27 mouse cellular contexts compared by ENCODE assay signal in the genomic region with DNA sequence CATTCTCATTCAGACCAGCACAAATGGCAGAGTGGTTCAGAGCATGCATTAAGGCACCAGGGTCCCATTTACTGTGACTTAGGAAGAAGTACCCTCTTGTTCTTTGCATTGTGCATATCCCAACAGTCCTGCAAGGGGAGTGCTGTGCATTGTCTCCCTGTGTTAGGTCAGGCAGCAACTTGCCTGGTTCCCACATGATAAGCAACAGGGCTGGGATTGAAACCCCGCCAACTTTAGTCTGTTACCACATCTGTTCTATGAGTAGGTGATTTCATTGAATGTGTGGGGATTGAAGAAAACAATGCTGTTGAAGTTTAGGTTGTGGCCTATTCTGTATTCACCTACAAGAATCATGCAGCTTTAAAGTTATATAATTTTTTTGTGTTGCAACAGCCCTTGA. TPM values are rescaled to one million over a fixed set of nuclear protein-coding genes. Genes with fewer than 3 reads are reported as not detected.
DNase-seq lines count a peak whose midpoint lies in the region; ATAC-seq and TF ChIP-seq lines count a peak whose summit lies in the region.
"Had no signal": no experiment of that assay in that cellular context is flagged by ENCODE, and none has a peak within 500 bp of the region (broad histone marks: within the 10 kb centered on the region; RNA-seq: fewer than 3 reads in every experiment).

No protein-coding gene starts in this region.

- H3K27me3 ChIP-seq in kidney, embryonic 16.5 days (ENCODE audit: insufficient read depth, low read length) = no peaks in the 10 kb centered on the region
- no peaks in the 10 kb centered on the region for H3K27me3 ChIP-seq in MEL (ENCODE audit: control insufficient read depth in 1 of 2, insufficient read depth in 2 of 2, low read length in 2 of 2)
- H3K27me3 ChIP-seq: embryonic facial prominence, embryonic 15.5 days; forebrain, embryonic 12.5 days; liver, embryonic 13.5 days; lung, embryonic 15.5 days; midbrain, embryonic 12.5 days; neural tube, embryonic 13.5 days had no signal

- H3K4me3 ChIP-seq in kidney, embryonic 16.5 days (ENCODE audit: low read length) = no peak overlapping the region
- no peak overlapping the region for H3K4me3 ChIP-seq in MEL (ENCODE audit: control insufficient read depth in 1 of 2, insufficient read depth in 1 of 2, low read depth in 2 of 2, low read length in 2 of 2)
- H3K4me3 ChIP-seq: embryonic facial prominence, embryonic 10.5 days; embryonic facial prominence, embryonic 15.5 days; forebrain, embryonic 12.5 days; liver, embryonic 13.5 days; lung, embryonic 15.5 days; midbrain, embryonic 12.5 days; neural tube, embryonic 13.5 days had no signal

- no peak for TF ChIP-seq POLR2A in MEL (IDR thresholded peaks at IDR 0.05; ENCODE audit: control insufficient read depth in 1 of 2, insufficient read depth in 1 of 2, low read depth in 1 of 2, low read length in 2 of 2, poor library complexity in 1 of 2)

- peak overlapping the region; percentile 31; the same call in 1 of the 2 replicates for H3K27ac ChIP-seq in kidney, embryonic 16.5 days (ENCODE audit: low read length)
- no peak overlapping the region for H3K27ac ChIP-seq in MEL (ENCODE audit: control insufficient read depth, low read depth, low read length)
- H3K27ac ChIP-seq: embryonic facial prominence, embryonic 10.5 days; embryonic facial prominence, embryonic 15.5 days; forebrain, embryonic 12.5 days; liver, embryonic 13.5 days; lung, embryonic 15.5 days; midbrain, embryonic 12.5 days; neural tube, embryonic 13.5 days had no signal

- ATAC-seq in kidney, embryonic 16.5 days (ENCODE audit: low FRiP score, low TSS enrichment) = no peak
- ATAC-seq in megakaryocyte progenitor cell, adult 5-6 weeks (replicated peaks; ENCODE audit: poor library complexity) = peak; percentile 86
- ATAC-seq: forebrain, postnatal 0 days; hindbrain, embryonic 16.5 days had no signal

- no peak for TF ChIP-seq RAD21 in MEL (IDR thresholded peaks at IDR 0.05; ENCODE audit: low read depth, low read length)

- no peaks in the 10 kb centered on the region for H3K4me1 ChIP-seq in kidney, embryonic 16.5 days (ENCODE audit: insufficient read depth, low read length)
- peaks cover 2 to 5% of the 10 kb centered on the region in 2 experiments; a peak in 2 of 4 replicates for H3K4me1 ChIP-seq in MEL (ENCODE audit: control insufficient read depth in 1 of 2, insufficient read depth in 2 of 2, low read length in 2 of 2)
- H3K4me1 ChIP-seq: embryonic facial prominence, embryonic 10.5 days; embryonic facial prominence, embryonic 15.5 days; forebrain, embryonic 12.5 days; lung, embryonic 15.5 days; midbrain, embryonic 12.5 days; neural tube, embryonic 13.5 days had no signal

- no peak overlapping the region for H3K9ac ChIP-seq in kidney, embryonic 16.5 days (replicated peaks; ENCODE audit: low read length)
- no peak overlapping the region for H3K9ac ChIP-seq in MEL (ENCODE audit: control insufficient read depth, low read depth, low read length, poor library complexity, severe bottlenecking)
- H3K9ac ChIP-seq: embryonic facial prominence, embryonic 15.5 days; forebrain, embryonic 12.5 days; forebrain, postnatal 0 days; liver, embryonic 13.5 days; lung, embryonic 15.5 days; midbrain, embryonic 12.5 days; neural tube, embryonic 13.5 days had no signal

- no peaks in the 10 kb centered on the region for H3K9me3 ChIP-seq in kidney, embryonic 16.5 days (ENCODE audit: low read length)
- H3K9me3 ChIP-seq in MEL (replicated peaks; ENCODE audit: insufficient read depth, low read length) = no peaks in the 10 kb centered on the region
- H3K9me3 ChIP-seq: embryonic facial prominence, embryonic 10.5 days; embryonic facial prominence, embryonic 15.5 days; forebrain, embryonic 12.5 days; liver, embryonic 13.5 days; lung, embryonic 15.5 days; midbrain, embryonic 12.5 days; neural tube, embryonic 13.5 days had no signal

- no peak overlapping the region for H3K4me2 ChIP-seq in kidney, embryonic 16.5 days (replicated peaks; ENCODE audit: low read depth, low read length)
- H3K4me2 ChIP-seq: embryonic facial prominence, embryonic 15.5 days; forebrain, embryonic 12.5 days; liver, embryonic 13.5 days; lung, embryonic 15.5 days; midbrain, embryonic 12.5 days; neural tube, embryonic 13.5 days had no signal

- peak; percentile 47 for DNase-seq in adrenal gland, postnatal 14 days
- no peak for DNase-seq in adrenal gland, adult 8-10 months
- DNase-seq in kidney, postnatal 14 days = no peak
- DNase-seq in MEL (ENCODE audit: low read depth, low spot score) = peak; percentile 77
- DNase-seq in cerebellum, adult 11-12 months = no peak
- DNase-seq: adrenal gland, postnatal 25 days; cerebellum, adult 2 months; cerebellum, postnatal 14 days; forebrain, postnatal 0 days; heart, postnatal 14 days; kidney, adult 18-20 months; liver, embryonic 13.5 days; thymus, postnatal 4 days had no signal

- H3K79me2 ChIP-seq in MEL (ENCODE audit: control insufficient read depth, insufficient read depth, low read length, poor library complexity) = no peaks in the 10 kb centered on the region

- TF ChIP-seq EP300 in MEL (IDR thresholded peaks at IDR 0.05; ENCODE audit: low read depth in 1 of 2, low read length in 2 of 2) = peak; percentile 34 to 60; a peak in 3 of 4 replicates

- WGBS in kidney, embryonic 16.5 days = 96% methylated on average over 1 of the region's 1 CpGs

- no peak for TF ChIP-seq CTCF in MEL (IDR thresholded peaks at IDR 0.05 in 2 of 3, conservative IDR thresholded peaks at IDR 0.05 in 1 of 3; ENCODE audit: control insufficient read depth in 1 of 3, insufficient read depth in 1 of 3, low read depth in 2 of 3, low read length in 3 of 3, poor library complexity in 1 of 3, severe bottlenecking in 1 of 3)

- H3K36me3 ChIP-seq in kidney, embryonic 16.5 days (ENCODE audit: insufficient read depth, low read length) = peaks cover 57% of the 10 kb centered on the region
- H3K36me3 ChIP-seq in MEL (ENCODE audit: control insufficient read depth in 1 of 2, insufficient read depth in 2 of 2, low read length in 2 of 2) = peaks cover 5 to 33% of the 10 kb centered on the region in 2 experiments

TF ChIP-seq in MEL, 35 proteins besides CTCF, POLR2A, EP300 and RAD21 (continues in another document):
- TF ChIP-seq GATA1 (IDR thresholded peaks at IDR 0.05; ENCODE audit: low read depth, low read length) (peak; percentile 47), RCOR1 (IDR thresholded peaks at IDR 0.05; ENCODE audit: low read depth, low read length) (0 out of 2 replicates have a peak, but pooled peaks have one; percentile 47), MAZ (IDR thresholded peaks at IDR 0.05; ENCODE audit: low read depth, low read length) (no peak), ELF1 (IDR thresholded peaks at IDR 0.05; ENCODE audit: low read depth, low read length) (no peak), TAL1 (IDR thresholded peaks at IDR 0.05; ENCODE audit: low read length) (peak; percentile 56), TBP (IDR thresholded peaks at IDR 0.05; ENCODE audit: low read depth, low read length) (0 out of 2 replicates have a peak, but pooled peaks have one; percentile 36)

RNA-seq across cellular contexts. Expression of a gene that starts 11.2 kb away (rescaled TPM):
- 23.5 and 47.2 TPM in 2 replicates for total RNA-seq in adrenal gland, postnatal 14 days (2021)
- total RNA-seq in adrenal gland, adult 8-10 months (2022) = 10 to 100 TPM; 52.4 to 75.3 (median 66.3) TPM
- polyA plus RNA-seq in kidney, embryonic 16.5 days (2015; fragmentation: Nextera tagmentation; extraction: Ambion mirVana) = 96.6 and 128 TPM in 2 replicates
- total RNA-seq in MEL (2012; rRNA removed) = 5.3 and 5.7 TPM in 2 replicates
- polyA plus RNA-seq in MEL (2012; ENCODE audit: insufficient read depth in 1 of 2, insufficient read length in 2 of 2, low read depth in 1 of 2, low replicate concordance in 2 of 2, missing spikeins in 1 of 2) = 1 to 10 TPM in 1 of 2 experiments, not detected in 1; 6.9 TPM
- 4.8 and 5.0 TPM in 2 replicates for total RNA-seq in megakaryocyte progenitor cell, adult 5-6 weeks (2015)
- total RNA-seq in megakaryocyte progenitor cell, adult 5-6 weeks (2017) = 2.4 and 5.7 TPM in 2 replicates

RNA-seq across cellular contexts. Expression of a gene that starts 15.0 kb away (rescaled TPM):
- total RNA-seq in adrenal gland, postnatal 14 days (2021) = 41.9 and 43.1 TPM in 2 replicates
- 10 to 100 TPM; 61.2 to 72.8 (median 68.0) TPM for total RNA-seq in adrenal gland, adult 8-10 months (2022)
- 35.3 and 41.1 TPM in 2 replicates for polyA plus RNA-seq in kidney, embryonic 16.5 days (2015; fragmentation: Nextera tagmentation; extraction: Ambion mirVana)
- total RNA-seq in MEL (2012; rRNA removed) = 63.3 and 66.5 TPM in 2 replicates
- 10 to 100 TPM; 85.1 to 87.6 TPM for polyA plus RNA-seq in MEL (2012; ENCODE audit: insufficient read depth in 1 of 2, insufficient read length in 2 of 2, low read depth in 1 of 2, low replicate concordance in 2 of 2, missing spikeins in 1 of 2)
- 25.4 and 26.1 TPM in 2 replicates for total RNA-seq in megakaryocyte progenitor cell, adult 5-6 weeks (2015)
- 32.1 and 43.8 TPM in 2 replicates for total RNA-seq in megakaryocyte progenitor cell, adult 5-6 weeks (2017)

RNA-seq across cellular contexts. Expression of a gene that starts 22.0 kb away (rescaled TPM):
- total RNA-seq in adrenal gland, postnatal 14 days (2021) = 6.1 and 7.9 TPM in 2 replicates
- total RNA-seq in adrenal gland, adult 8-10 months (2022) = 10 to 100 TPM; 19.3 to 26.1 (median 22.0) TPM
- polyA plus RNA-seq in kidney, embryonic 16.5 days (2015; fragmentation: Nextera tagmentation; extraction: Ambion mirVana) = 8.2 and 8.6 TPM in 2 replicates
- 2.3 and 3.0 TPM in 2 replicates for total RNA-seq in MEL (2012; rRNA removed)
- 1 to 10 TPM in 1 of 2 experiments, not detected in 1; 2.6 TPM for polyA plus RNA-seq in MEL (2012; ENCODE audit: insufficient read depth in 1 of 2, insufficient read length in 2 of 2, low read depth in 1 of 2, low replicate concordance in 2 of 2, missing spikeins in 1 of 2)
- total RNA-seq in megakaryocyte progenitor cell, adult 5-6 weeks (2015) = 0.05 and 0.27 TPM in 2 replicates
- total RNA-seq in megakaryocyte progenitor cell, adult 5-6 weeks (2017) = 0.62 and 1.8 TPM in 2 replicates

RNA-seq across cellular contexts. Expression of a gene that starts 34.8 kb away (rescaled TPM):
- 115 and 124 TPM in 2 replicates for total RNA-seq in adrenal gland, postnatal 14 days (2021)
- 100 to 1,000 TPM in 3 of 4 experiments, 10 to 100 TPM in 1; 99.2 to 142 (median 122) TPM for total RNA-seq in adrenal gland, adult 8-10 months (2022)
- 40.5 and 48.3 TPM in 2 replicates for polyA plus RNA-seq in kidney, embryonic 16.5 days (2015; fragmentation: Nextera tagmentation; extraction: Ambion mirVana)
- total RNA-seq in MEL (2012; rRNA removed) = 33.2 and 34.8 TPM in 2 replicates
- polyA plus RNA-seq in MEL (2012; ENCODE audit: insufficient read depth in 1 of 2, insufficient read length in 2 of 2, low read depth in 1 of 2, low replicate concordance in 2 of 2, missing spikeins in 1 of 2) = 10 to 100 TPM; 22.4 to 42.3 TPM
- total RNA-seq in megakaryocyte progenitor cell, adult 5-6 weeks (2015) = 61.4 and 64.5 TPM in 2 replicates
- total RNA-seq in megakaryocyte progenitor cell, adult 5-6 weeks (2017) = 36.7 and 38.0 TPM in 2 replicates

RNA-seq across cellular contexts. Expression of a gene that starts 57.8 kb away (rescaled TPM):
- total RNA-seq in adrenal gland, postnatal 14 days (2021) = 0.64 and 3.5 TPM in 2 replicates
- 1 to 10 TPM; 3.6 to 8.9 (median 5.8) TPM for total RNA-seq in adrenal gland, adult 8-10 months (2022)
- 2.7 and 3.8 TPM in 2 replicates for polyA plus RNA-seq in kidney, embryonic 16.5 days (2015; fragmentation: Nextera tagmentation; extraction: Ambion mirVana)
- 0.03 and 0.12 TPM in 2 replicates for total RNA-seq in MEL (2012; rRNA removed)
- under 1 TPM in 1 of 2 experiments, not detected in 1; 0.06 TPM for polyA plus RNA-seq in MEL (2012; ENCODE audit: insufficient read depth in 1 of 2, insufficient read length in 2 of 2, low read depth in 1 of 2, low replicate concordance in 2 of 2, missing spikeins in 1 of 2)
- not detected in 2 replicates for total RNA-seq in megakaryocyte progenitor cell, adult 5-6 weeks (2015)
- total RNA-seq in megakaryocyte progenitor cell, adult 5-6 weeks (2017) = not detected in 2 replicates
- total RNA-seq: forebrain, postnatal 0 days; heart, postnatal 14 days; megakaryocyte, adult 5-6 weeks; midbrain, postnatal 0 days had no signal
- polyA plus RNA-seq: embryonic facial prominence, embryonic 10.5 days; forebrain, embryonic 12.5 days; forebrain, postnatal 0 days; heart, embryonic 14.5 days; hindbrain, embryonic 16.5 days; limb, embryonic 11.5 days; liver, embryonic 13.5 days; midbrain, embryonic 12.5 days; neural tube, embryonic 13.5 days; stomach, embryonic 14.5 days had no signal

Comparison
In these comparisons a context has a peak if more than half of its experiments do, and no peak if none do; other contexts are left out.
1. DNase-seq: peak in adrenal gland, postnatal 14 days (single experiment) and MEL (single experiment); none in adrenal gland, adult 8-10 months (single experiment), kidney, postnatal 14 days (single experiment) and cerebellum, adult 11-12 months (single experiment).